Mouse (Mus musculus) embryonic facial prominence, embryonic 10.5 days (tissue): ENCODE measurements around the gene Vmn2r28. TPM values are rescaled to one million over a fixed set of nuclear protein-coding genes. Genes with fewer than 3 reads are reported as not detected.
"Not testable (repeated sequence)": the region's sequence is repeated elsewhere in the genome, so short reads cannot be mapped to it uniquely, and the experiment has no call there.

Source experiments
- DNase-seq: peaks from one replicate; pipeline ENCODE4 v3.0.0-alpha.2; 2017; ENCODE audit warnings: low spot score
- H3K27ac ChIP-seq: fragments of 300-500 bp; sonication (generic); replicated peaks from 2 replicates; pipeline ENCODE4 v1.5.1; 2016; ENCODE audit warnings: mild to moderate bottlenecking
- H3K27me3 ChIP-seq: fragments of 300-500 bp; sonication (generic); replicated peaks from 2 replicates; pipeline ENCODE4 v1.6.1; 2016; ENCODE audit warnings: low read depth, mild to moderate bottlenecking; ENCODE audit not compliant: poor library complexity, severe bottlenecking
- H3K36me3 ChIP-seq: fragments of 300-500 bp; sonication (generic); replicated peaks from 2 replicates; pipeline ENCODE4 v1.6.1; 2016; ENCODE audit warnings: mild to moderate bottlenecking, moderate library complexity
- H3K4me1 ChIP-seq: fragments of 300-500 bp; sonication (generic); 2 replicates; pipeline ENCODE4 v1.6.1; 2016
- H3K4me3 ChIP-seq: fragments of 300-500 bp; sonication (generic); 2 replicates; pipeline ENCODE4 v1.5.1; 2016; ENCODE audit warnings: mild to moderate bottlenecking, moderate library complexity
- H3K9me3 ChIP-seq: fragments of 300-500 bp; sonication (generic); 2 replicates; pipeline ENCODE4 v1.6.1; 2016; ENCODE audit warnings: mild to moderate bottlenecking
- WGBS: fragments of 180-500 bp; shearing (Covaris S2); methylation state at CpG from one replicate; pipeline ENCODE4 v1.1.7; 2016; 5-methylcytosine and 5-hydroxymethylcytosine counted together
- polyA plus RNA-seq: library from polyadenylated mRNA; unstranded; fragments of >200 nt; fragmentation: Nextera tagmentation; extraction: Ambion mirVana; gene quantifications from 2 replicates; pipeline ENCODE4 v1.2.1, GENCODE M21; 2016

Gene Vmn2r28
- polyA plus RNA-seq = not detected in 2 replicates

DNA sequence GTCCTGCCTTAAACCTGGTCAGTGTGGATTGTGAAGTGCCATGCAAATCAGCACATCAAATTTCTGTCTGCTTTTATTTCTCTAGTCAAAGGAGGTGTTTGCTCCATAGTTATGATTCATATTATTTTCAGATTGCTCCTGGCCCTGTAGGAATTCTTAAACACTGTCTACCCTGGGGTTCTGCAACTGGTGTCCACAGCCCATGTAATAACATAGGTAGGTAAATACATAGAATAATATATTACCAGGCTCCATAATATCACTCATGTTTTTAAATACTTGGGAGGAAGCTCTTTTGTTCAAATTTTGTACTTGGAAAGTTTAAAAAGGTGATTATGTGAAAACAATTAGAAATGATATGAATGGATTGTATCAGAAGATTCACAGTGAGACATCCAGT lies at the start of gene Vmn2r28:
Vmn2r28 (minus strand) TSS at position 101 of the 400 bp plus-strand sequence.
- H3K36me3 ChIP-seq, H3K27me3 ChIP-seq, H3K4me3 ChIP-seq, H3K4me1 ChIP-seq, DNase-seq, H3K9me3 ChIP-seq, H3K27ac ChIP-seq: not testable (repeated sequence)

DNA sequence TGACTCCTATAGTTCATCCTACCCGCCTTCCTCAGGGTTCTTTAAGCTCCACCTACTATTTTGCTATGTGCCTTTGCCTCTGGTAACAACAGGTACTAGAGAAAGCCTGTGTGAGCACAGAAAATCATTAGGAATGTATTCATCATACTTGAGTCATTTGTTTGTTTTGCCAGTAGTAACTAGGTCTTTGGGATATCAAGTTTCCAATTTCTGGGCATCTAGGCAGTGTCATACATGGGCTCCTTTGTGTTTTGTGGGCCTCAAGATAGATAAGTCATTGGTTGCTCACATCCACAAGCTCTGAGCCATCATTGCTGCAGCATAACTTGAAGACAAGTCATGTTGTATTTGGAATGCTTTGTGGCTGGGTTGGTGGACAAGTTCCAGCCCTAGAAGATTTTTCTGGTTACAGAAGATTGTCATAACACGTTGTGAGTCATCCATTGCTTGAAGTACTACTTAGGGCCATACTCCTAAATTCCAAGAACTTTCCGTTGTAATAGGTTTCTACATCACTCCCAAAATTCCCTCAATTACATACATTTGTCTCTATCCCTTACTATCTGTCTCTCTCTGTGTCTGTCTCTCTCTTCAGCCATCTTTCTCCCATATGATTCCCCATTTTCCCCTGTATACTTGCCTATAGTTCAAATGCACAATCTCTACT lies 47.1 kb upstream of the Vmn2r28 start:
- H3K27ac ChIP-seq, H3K4me1 ChIP-seq, DNase-seq, H3K36me3 ChIP-seq, H3K27me3 ChIP-seq, H3K4me3 ChIP-seq: not testable (repeated sequence)
- H3K9me3 ChIP-seq = peaks cover 29% of the 10 kb centered on the region
- WGBS = 56% methylated on average over 3 of the region's 3 CpGs

DNA sequence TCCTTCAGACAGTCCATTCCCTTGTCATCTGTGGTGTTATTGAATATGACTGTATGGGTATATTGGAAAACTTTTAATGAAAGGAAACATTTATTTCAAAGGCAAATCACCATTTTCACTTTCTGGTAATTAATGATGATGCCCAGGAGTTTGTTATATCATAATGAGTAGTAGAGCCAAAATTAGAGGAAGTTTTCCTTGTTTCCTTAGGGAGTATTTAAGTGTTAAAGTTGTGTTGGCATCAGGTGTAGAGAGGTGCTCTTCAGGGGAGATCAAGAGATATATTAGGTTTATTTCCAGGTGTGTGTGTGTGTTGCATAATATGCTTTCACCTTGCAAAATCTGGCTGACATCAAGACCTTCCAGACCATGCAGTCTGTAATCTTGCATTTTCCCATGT lies 37.1 kb downstream of the Vmn2r28 start, which contains the start of gene Vmn1r59:
Vmn1r59 (minus strand) TSS at position 101 of the 400 bp plus-strand sequence.
- Histone ChIP-seq H3K36me3 (no peaks in the 10 kb centered on the region), H3K4me1 (no peaks in the 10 kb centered on the region), H3K4me3 (no peak within 1 kb of the TSS), H3K27ac (no peak within 1 kb of the TSS), H3K9me3 (peaks cover 42% of the 10 kb centered on the region), H3K27me3 (no peaks in the 10 kb centered on the region)
- no peak for DNase-seq

DNA sequence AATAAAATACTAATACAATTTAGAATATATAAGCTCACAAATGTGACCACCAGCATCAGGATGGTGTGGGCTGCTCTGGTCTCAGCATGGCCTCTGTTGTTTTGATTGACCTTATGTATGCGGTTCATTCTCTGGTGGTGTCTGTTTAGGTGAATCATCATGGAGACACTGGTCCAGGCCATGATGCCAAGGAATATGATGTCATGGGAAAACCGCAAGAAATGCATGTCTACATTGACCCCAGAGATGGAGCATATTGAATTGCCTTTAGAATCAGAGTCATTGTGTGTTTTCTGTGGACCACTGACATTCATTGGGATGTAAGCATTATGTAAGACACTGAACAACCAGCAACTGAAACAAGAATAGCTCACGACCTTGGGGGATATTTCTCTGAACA lies 39.7 kb downstream of the Vmn2r28 start:
- not testable (repeated sequence) for H3K27ac ChIP-seq, H3K27me3 ChIP-seq, H3K36me3 ChIP-seq, H3K4me3 ChIP-seq, DNase-seq, H3K4me1 ChIP-seq
- WGBS = 67% methylated on average over 3 of the region's 3 CpGs
- H3K9me3 ChIP-seq = peaks cover 46% of the 10 kb centered on the region

DNA sequence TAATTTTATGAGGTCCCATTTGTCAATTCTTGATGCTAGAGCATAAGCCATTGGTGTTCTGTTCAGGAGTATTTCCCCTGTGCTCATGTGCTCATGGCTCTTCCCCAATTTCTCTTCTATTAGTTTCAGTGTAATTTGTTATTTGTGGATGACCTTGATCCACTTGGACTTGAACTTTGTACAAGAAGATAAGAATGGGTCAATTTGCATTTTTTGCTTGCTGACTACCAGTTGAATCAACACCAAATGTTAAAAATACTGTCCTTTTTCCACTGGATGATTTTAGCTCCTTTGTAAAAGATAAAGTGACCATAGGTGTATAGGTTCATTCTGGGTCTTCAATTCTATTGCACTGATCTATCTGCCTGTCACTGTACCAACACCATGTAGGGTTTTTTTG lies 45.1 kb downstream of the Vmn2r28 start:
- H3K27ac ChIP-seq = no peak overlapping the region
- H3K9me3 ChIP-seq = peaks cover 31% of the 10 kb centered on the region
- no peak overlapping the region for H3K4me3 ChIP-seq
- no peaks in the 10 kb centered on the region for H3K4me1 ChIP-seq
- DNase-seq = no peak
- H3K27me3 ChIP-seq = no peaks in the 10 kb centered on the region
- H3K36me3 ChIP-seq = no peaks in the 10 kb centered on the region

Other genes starting within 250 kb of the Vmn2r28 start
- gene Gm5065, start 143.4 kb downstream of the Vmn2r28 start, polyA plus RNA-seq = not detected in 2 replicates
- gene Nlrp2, start 142.9 kb downstream of the Vmn2r28 start, polyA plus RNA-seq = not detected in 2 replicates
- not detected in 2 replicates for gene Vmn1r58, start 80.6 kb downstream of the Vmn2r28 start, polyA plus RNA-seq
- gene Vmn1r59, start 37.2 kb downstream of the Vmn2r28 start, polyA plus RNA-seq = not detected in 2 replicates
- not detected in 2 replicates for gene Vmn1r60, start 53.4 kb upstream of the Vmn2r28 start, polyA plus RNA-seq
- gene Vmn1r61, start 119.3 kb upstream of the Vmn2r28 start, polyA plus RNA-seq = not detected in 2 replicates
- not detected in 2 replicates for gene Vmn1r62, start 179.7 kb upstream of the Vmn2r28 start, polyA plus RNA-seq